Mouse (Mus musculus) left cerebral cortex, postnatal 10 days (tissue): ENCODE results near the gene Gm20388. TPM values are rescaled to one million over a fixed set of nuclear protein-coding genes. Genes with fewer than 3 reads are reported as not detected.

Source experiments
- DNase-seq, 2 experiments: peaks; one replicate each; pipeline ENCODE4 v3.0.0; 2021 to 2022; ENCODE audit warnings: low spot score in 2 of 2, mixed read lengths in 1 of 2; ENCODE audit errors: extremely low spot score in 1 of 2
- intact Hi-C: fragments of 180-260 bp; cut with DNase I; formaldehyde crosslinking; loops from one replicate; pipeline ENCODE4 v1.15.1; 2025
- total RNA-seq, 2 experiments: library from RNA; stranded (reverse); gene quantifications; 2 replicates each; pipeline ENCODE4 v1.2.3; 2021

Gm20388 gene
- total RNA-seq, 2 experiments from 2014 or later: 4.4 to 9.0 TPM

GRCm38 (mm10) chr8:121857747-121858146, 1947.1 kb downstream of the Gm20388 start:
- intact Hi-C loops: no loop called here
- DNase-seq: peak in 1 of 2 experiments; percentile 26

GRCm38 (mm10) chr8:121861276-121861675, 1950.6 kb downstream of the Gm20388 start:
- DNase-seq: peak in 1 of 2 experiments; percentile 28
- intact Hi-C loops: no loop called here

- intact Hi-C loops: no loop called here
- DNase-seq: no peak
These were observed 1951.3 kb downstream of the Gm20388 start for GRCm38 (mm10) chr8:121861806-121862548.

- intact Hi-C loops: no loop called here
- no peak for DNase-seq
These were observed 1954.7 kb downstream of the Gm20388 start for GRCm38 (mm10) chr8:121865356-121865755.

- intact Hi-C loops: no loop called here
- no peak for DNase-seq
These were observed 1957.6 kb downstream of the Gm20388 start for GRCm38 (mm10) chr8:121868196-121868595.

- no peak for DNase-seq
- intact Hi-C loops: no loop called here
These were observed 1958.3 kb downstream of the Gm20388 start for GRCm38 (mm10) chr8:121868896-121869295.

- no peak for DNase-seq
- intact Hi-C loops: loop anchor here (5.0 kb wide), 1 partner anchor 37 kb away; the partner anchor contains the start of gene Slc7a5
These were observed 1959.5 kb downstream of the Gm20388 start for GRCm38 (mm10) chr8:121870190-121870589.

- peak in 1 of 2 experiments; percentile 57 for DNase-seq
- intact Hi-C loops: loop anchor here (5.0 kb wide), 1 partner anchor 35 kb away; the partner anchor contains the start of gene Slc7a5
These were observed 1961.3 kb downstream of the Gm20388 start for GRCm38 (mm10) chr8:121871833-121872440.

GRCm38 (mm10) chr8:121874031-121874430, 1963.4 kb downstream of the Gm20388 start:
- DNase-seq: peak in 1 of 2 experiments; percentile 62
- intact Hi-C loops: loop anchor here (5.0 kb wide), 1 partner anchor 33 kb away; the partner anchor contains the start of gene Slc7a5

GRCm38 (mm10) chr8:121875045-121875444, 1964.4 kb downstream of the Gm20388 start:
- intact Hi-C loops: no loop called here
- no peak for DNase-seq

GRCm38 (mm10) chr8:121875517-121875916, 1964.9 kb downstream of the Gm20388 start:
- intact Hi-C loops: no loop called here

GRCm38 (mm10) chr8:121877212-121877611, 1966.6 kb downstream of the Gm20388 start:
- DNase-seq: no peak
- intact Hi-C loops: no loop called here

More at GRCm38 (mm10) chr8:121875517-121875916, 1964.9 kb downstream of the Gm20388 start:
- no peak for DNase-seq

GRCm38 (mm10) chr8:121877828-121878480, 1967.3 kb downstream of the Gm20388 start:
- intact Hi-C loops: no loop called here
- DNase-seq: no peak

- no peak for DNase-seq
- intact Hi-C loops: no loop called here
These were observed 1969.1 kb downstream of the Gm20388 start for GRCm38 (mm10) chr8:121879712-121880111.

GRCm38 (mm10) chr8:121880818-121881217, 1970.2 kb downstream of the Gm20388 start:
- intact Hi-C loops: no loop called here
- no peak for DNase-seq

- no peak for DNase-seq
- intact Hi-C loops: no loop called here
These were observed 1971.3 kb downstream of the Gm20388 start for GRCm38 (mm10) chr8:121881921-121882320.

GRCm38 (mm10) chr8:121884181-121884580, 1973.5 kb downstream of the Gm20388 start:
- intact Hi-C loops: no loop called here
- DNase-seq: no peak

- intact Hi-C loops: no loop called here
- DNase-seq: no peak
These were observed 1974.4 kb downstream of the Gm20388 start for GRCm38 (mm10) chr8:121885001-121885400.

- DNase-seq: no peak
These were observed 1974.8 kb downstream of the Gm20388 start for GRCm38 (mm10) chr8:121885433-121885832.

More at GRCm38 (mm10) chr8:121885433-121885832, 1974.8 kb downstream of the Gm20388 start:
- intact Hi-C loops: no loop called here
